Mouse (Mus musculus): ENCODE measurements around the gene Prss44. TPM values are rescaled to one million over a fixed set of nuclear protein-coding genes. Genes with fewer than 3 reads are reported as not detected.

The Prss44 gene
- total RNA-seq (2012; rRNA removed), result not detected in 2 replicates
- total RNA-seq (2014; rRNA removed), result not detected in 2 replicates
- 0.14 and 0.17 TPM in 2 replicates for polyA plus RNA-seq (2012; ENCODE audit: insufficient read length, low read depth)

DNA sequence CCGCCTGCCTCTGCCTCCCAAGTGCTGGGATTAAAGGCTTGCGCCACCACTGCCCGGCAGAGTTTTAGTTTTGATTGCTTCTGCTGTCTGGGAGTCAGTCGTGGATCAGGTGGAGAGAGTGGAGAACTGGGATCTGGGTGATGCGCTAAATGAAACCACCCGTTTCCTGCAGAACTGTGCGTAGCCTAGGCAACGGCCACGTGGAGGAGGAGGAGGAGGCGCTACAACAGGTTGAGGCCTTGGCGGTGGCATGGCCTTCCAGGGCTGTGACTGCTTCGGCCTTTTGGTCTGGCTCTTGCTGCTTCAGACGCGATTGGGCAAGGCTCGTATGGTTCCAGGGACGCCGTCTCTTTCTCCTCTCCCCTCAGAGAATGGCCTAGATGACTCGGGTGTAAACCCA is at the start of gene Prss44:
Gene Prss44, plus strand, starts transcription at position 206 of the 400 bp plus-strand sequence.
- dilution Hi-C loops (cut with MboI; ENCODE audit: extremely low pct_ligation_motif_present, extremely low pct_unique_long_range_greater_than_20kb, low sequenced_read_pairs), result no loop called here
- Histone ChIP-seq H3K9me3 (replicated peaks; ENCODE audit: low read length) (no peaks in the 10 kb centered on the region), H3K36me3 (replicated peaks in 1 of 2; ENCODE audit: control insufficient read depth in 1 of 2, insufficient read depth in 1 of 2, low read length in 1 of 2) (no peaks in the 10 kb centered on the region), H3K27ac (ENCODE audit: insufficient read depth, low read depth) (no peak within 1 kb of the TSS), H3K4me1 (ENCODE audit: control insufficient read depth in 1 of 2, insufficient read depth in 2 of 2) (peaks cover 0 to 3% of the 10 kb centered on the region in 2 experiments; a peak in 2 of 4 replicates), H3K4me3 (replicated peaks in 1 of 3; ENCODE audit: low read depth in 2 of 3, low read length in 2 of 3, poor library complexity in 1 of 3) (peak within 1 kb of the TSS in 1 of 3 experiments; percentile 26), H3K79me2 (replicated peaks; ENCODE audit: control insufficient read depth, extremely low read depth, insufficient read depth, poor library complexity, severe bottlenecking) (no peaks in the 10 kb centered on the region), H3K27me3 (replicated peaks) (peaks cover 3% of the 10 kb centered on the region), H3K9ac (ENCODE audit: insufficient read depth, low read depth) (no peak within 1 kb of the TSS), H3K4me2 (ENCODE audit: insufficient read depth, low read depth, poor library complexity, severe bottlenecking) (no peak within 1 kb of the TSS)
- TF ChIP-seq TBP (conservative IDR thresholded peaks at IDR 0.05; ENCODE audit: low read depth, low read length), result no peak
- no peak for TF ChIP-seq RAD21 (IDR thresholded peaks at IDR 0.05; ENCODE audit: low read depth, low read length)
- no peak for TF ChIP-seq MAX (IDR thresholded peaks at IDR 0.05; ENCODE audit: low read length)
- TF ChIP-seq ZNF384 (IDR thresholded peaks at IDR 0.05; ENCODE audit: low read depth, low read length), result no peak
- no peak for TF ChIP-seq POLR2AphosphoS2 (IDR thresholded peaks at IDR 0.05; ENCODE audit: low read depth, low read length)
- TF ChIP-seq MYC (IDR thresholded peaks at IDR 0.05; ENCODE audit: low read depth, low read length), result no peak
- TF ChIP-seq HCFC1 (IDR thresholded peaks at IDR 0.05; ENCODE audit: low read depth, low read length), result no peak
- no peak for TF ChIP-seq UBTF (IDR thresholded peaks at IDR 0.05; ENCODE audit: low read depth, low read length)
- TF ChIP-seq MEF2A (IDR thresholded peaks at IDR 0.05; ENCODE audit: borderline replicate concordance, low read depth, low read length), result no peak
- TF ChIP-seq POLR2A (IDR thresholded peaks at IDR 0.05; ENCODE audit: low read depth, low read length), result no peak
- no peak for TF ChIP-seq PAX5 (IDR thresholded peaks at IDR 0.05; ENCODE audit: low read length)
- no peak for TF ChIP-seq JUN (IDR thresholded peaks at IDR 0.05; ENCODE audit: insufficient read depth, low read depth, low read length)
- no peak for TF ChIP-seq ZKSCAN1 (IDR thresholded peaks at IDR 0.05; ENCODE audit: borderline replicate concordance, low read depth, low read length)
- TF ChIP-seq SIN3A (IDR thresholded peaks at IDR 0.05; ENCODE audit: low read length), result no peak
- TF ChIP-seq GABPA (IDR thresholded peaks at IDR 0.05; ENCODE audit: insufficient replicate concordance, low read depth, low read length), result no peak
- TF ChIP-seq USF2 (conservative IDR thresholded peaks at IDR 0.05; ENCODE audit: low read depth, low read length), result no peak
- no peak for TF ChIP-seq E2F4 (IDR thresholded peaks at IDR 0.05; ENCODE audit: insufficient replicate concordance, low read depth, low read length)
- in situ Hi-C loops (cut with MboI; ENCODE audit: low pct_ligation_motif_present, low pct_unique_long_range_greater_than_20kb, low sequenced_read_pairs), result no loop called here
- no peak for DNase-seq (ENCODE audit: extremely low read depth)

DNA sequence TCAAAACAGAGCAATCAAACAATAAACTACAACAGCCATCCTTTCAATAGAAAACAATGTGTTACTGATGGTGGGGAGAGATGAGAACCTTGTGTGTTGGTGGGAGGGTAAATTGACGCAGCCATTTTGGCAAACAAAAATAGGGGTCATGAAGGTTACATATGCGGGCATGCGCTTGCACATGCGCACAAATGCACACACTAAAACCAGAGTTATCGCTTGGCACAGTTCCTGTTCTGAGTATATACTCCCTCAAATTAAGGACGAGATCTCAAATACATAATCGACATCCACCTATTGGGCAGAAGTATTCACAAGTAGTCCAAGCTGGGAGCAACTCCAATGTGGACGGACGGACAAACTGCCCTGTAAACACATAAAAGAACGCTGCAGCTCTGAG is 41.5 kb upstream of the Prss44 start:
- peaks cover 62% of the 10 kb centered on the region for H3K27me3 ChIP-seq (replicated peaks)
- in situ Hi-C loops (cut with MboI; ENCODE audit: low pct_ligation_motif_present, low pct_unique_long_range_greater_than_20kb, low sequenced_read_pairs), result no loop called here
- no peaks in the 10 kb centered on the region for H3K36me3 ChIP-seq (replicated peaks in 1 of 2; ENCODE audit: control insufficient read depth in 1 of 2, insufficient read depth in 1 of 2, low read length in 1 of 2)
- 0 out of 4 replicates have a peak, but pooled peaks cover 0 to 2% of the 10 kb centered on the region in 2 experiments for H3K4me1 ChIP-seq (ENCODE audit: control insufficient read depth in 1 of 2, insufficient read depth in 2 of 2)
- H3K4me2 ChIP-seq (ENCODE audit: insufficient read depth, low read depth, poor library complexity, severe bottlenecking), result no peak overlapping the region
- no peak overlapping the region for H3K4me3 ChIP-seq (replicated peaks in 1 of 3; ENCODE audit: low read depth in 2 of 3, low read length in 2 of 3, poor library complexity in 1 of 3)
- dilution Hi-C loops (cut with MboI; ENCODE audit: extremely low pct_ligation_motif_present, extremely low pct_unique_long_range_greater_than_20kb, low sequenced_read_pairs), result no loop called here
- no peaks in the 10 kb centered on the region for H3K9me3 ChIP-seq (replicated peaks; ENCODE audit: low read length)
- H3K27ac ChIP-seq (ENCODE audit: insufficient read depth, low read depth), result no peak overlapping the region
- no peak for DNase-seq (ENCODE audit: extremely low read depth)
- H3K79me2 ChIP-seq (replicated peaks; ENCODE audit: control insufficient read depth, extremely low read depth, insufficient read depth, poor library complexity, severe bottlenecking), result no peaks in the 10 kb centered on the region
- no peak for TF ChIP-seq CTCF (conservative IDR thresholded peaks at IDR 0.05 in 1 of 2, IDR thresholded peaks at IDR 0.05 in 1 of 2; ENCODE audit: low read depth in 2 of 2, low read length in 2 of 2)
- no peak for TF ChIP-seq RAD21 (IDR thresholded peaks at IDR 0.05; ENCODE audit: low read depth, low read length)
- TF ChIP-seq USF1 (IDR thresholded peaks at IDR 0.05; ENCODE audit: low read depth, low read length), result no peak
- TF ChIP-seq TCF12 (IDR thresholded peaks at IDR 0.05; ENCODE audit: low read depth, low read length), result no peak
- TF ChIP-seq POLR2AphosphoS2 (IDR thresholded peaks at IDR 0.05; ENCODE audit: low read depth, low read length), result no peak
- TF ChIP-seq JUN (IDR thresholded peaks at IDR 0.05; ENCODE audit: insufficient read depth, low read depth, low read length), result no peak
- no peak for TF ChIP-seq MEF2A (IDR thresholded peaks at IDR 0.05; ENCODE audit: borderline replicate concordance, low read depth, low read length)
- no peak for TF ChIP-seq MXI1 (IDR thresholded peaks at IDR 0.05; ENCODE audit: low read depth, low read length)
- TF ChIP-seq MAFK (IDR thresholded peaks at IDR 0.05; ENCODE audit: insufficient replicate concordance, low read length), result no peak
- H3K9ac ChIP-seq (ENCODE audit: insufficient read depth, low read depth), result no peak overlapping the region
